Mouse (Mus musculus) macrophage (primary cell): ENCODE results near the gene Gm4181. TPM values are rescaled to one million over a fixed set of nuclear protein-coding genes. Genes with fewer than 3 reads are reported as not detected.
"Not testable (repeated sequence)": the region's sequence is repeated elsewhere in the genome, so short reads cannot be mapped to it uniquely, and the experiment has no call there.

Experiments used
- H3K27ac ChIP-seq: fragments of 350-480 bp; formaldehyde crosslinking; 2 replicates; pipeline ENCODE4 v1.9.0; 2021
- H3K36me3 ChIP-seq: fragments of 350-480 bp; formaldehyde crosslinking; 2 replicates; pipeline ENCODE4 v1.9.0; 2021; ENCODE audit errors: inconsistent target
- H3K4me3 ChIP-seq: fragments of 350-480 bp; formaldehyde crosslinking; 2 replicates; pipeline ENCODE4 v1.9.0; 2021; ENCODE audit errors: inconsistent target
- H3K79me2 ChIP-seq: fragments of 350-480 bp; formaldehyde crosslinking; 2 replicates; pipeline ENCODE4 v1.9.0; 2021; ENCODE audit errors: inconsistent target
- WGBS: methylation state at CpG from one replicate; pipeline ENCODE4 v1.1.7; 2026; ENCODE audit warnings: inconsistent platforms; ENCODE audit not compliant: missing documents; 5-methylcytosine and 5-hydroxymethylcytosine counted together
- polyA plus RNA-seq: library from polyadenylated mRNA; stranded (reverse); fragments of 250-400 nt; gene quantifications from 3 replicates; pipeline ENCODE4 v1.2.4, GENCODE M21; 2018; ENCODE audit warnings: inconsistent platforms
- total RNA-seq, 78 experiments: library from RNA; depleted of rRNA; stranded (reverse); fragments of 250-400 nt; gene quantifications; 1 replicate in 9 of 78; 2 replicates in 24 of 78; 3 replicates in 43 of 78; 4 replicates in 2 of 78; pipeline ENCODE4 v1.2.4; 2018; ENCODE audit warnings: inconsistent platforms in 56 of 78

The Gm4181 gene
- total RNA-seq (2018; cell fraction: chromatin; rRNA removed) = not detected
- total RNA-seq (2018; cell fraction: cytosol; rRNA removed) = not detected
- total RNA-seq (2018; cell fraction: nucleus; rRNA removed) = not detected
- not detected in 3 replicates for polyA plus RNA-seq

GRCm38 (mm10) chr14:51635566-51635965 is at the start of gene Gm4181:
Gene Gm4181 (minus strand): TSS chr14:51635666.
- H3K4me3 ChIP-seq, H3K36me3 ChIP-seq, H3K79me2 ChIP-seq, H3K27ac ChIP-seq: not testable (repeated sequence)
- WGBS = no CpG with 5 or more reads among the region's 1 CpGs

GRCm38 (mm10) chr14:51677269-51677668 is 41.8 kb upstream of the Gm4181 start:
- H3K27ac ChIP-seq = no peak overlapping the region
- no peak overlapping the region for H3K4me3 ChIP-seq
- 96% methylated on average over 5 of the region's 5 CpGs for WGBS
- H3K79me2 ChIP-seq = no peaks in the 10 kb centered on the region
- H3K36me3 ChIP-seq = no peaks in the 10 kb centered on the region

DNA sequence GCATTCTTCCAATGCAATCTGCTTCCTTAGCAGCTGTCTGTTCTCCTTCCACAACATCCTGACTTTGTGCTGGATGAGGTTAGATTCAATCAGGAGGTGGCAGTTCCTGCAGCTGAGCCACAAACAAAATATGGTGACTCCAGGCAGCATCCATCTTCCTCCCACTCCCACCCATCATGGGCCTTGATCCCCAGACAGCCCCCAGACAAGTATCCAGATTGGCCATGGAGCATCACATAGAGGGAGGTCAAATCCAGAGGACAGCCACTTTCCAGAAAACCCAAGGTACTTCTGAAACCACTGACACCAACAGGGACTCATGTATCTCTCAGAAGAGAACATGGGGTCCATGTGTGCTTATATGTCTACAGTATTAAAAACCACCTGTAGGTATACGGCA is 3.0 kb downstream of the Gm4181 start:
- not testable (repeated sequence) for H3K79me2 ChIP-seq, H3K27ac ChIP-seq, H3K4me3 ChIP-seq, H3K36me3 ChIP-seq
- WGBS = no CpG with 5 or more reads among the region's 1 CpGs

- 93% methylated on average over 1 of the region's 1 CpGs for WGBS
- H3K4me3 ChIP-seq = no peak within 1 kb of the TSS
- no peak within 1 kb of the TSS for H3K27ac ChIP-seq
These were observed 24.3 kb downstream of the Gm4181 start, which contains the start of gene Gm17078 for GRCm38 (mm10) chr14:51611210-51611609. Gene Gm17078 (minus strand): TSS chr14:51611310.

GRCm38 (mm10) chr14:51592039-51592438 is 43.4 kb downstream of the Gm4181 start, which contains the start of gene Gm17174:
Gene Gm17174 (minus strand): TSS chr14:51592139.
- not testable (repeated sequence) for H3K4me3 ChIP-seq, H3K79me2 ChIP-seq, H3K27ac ChIP-seq, H3K36me3 ChIP-seq
- WGBS = 100% methylated on average over 1 of the region's 4 CpGs

More at GRCm38 (mm10) chr14:51611210-51611609, 24.3 kb downstream of the Gm4181 start, which contains the start of gene Gm17078:
- no peaks in the 10 kb centered on the region for H3K36me3 ChIP-seq
- H3K79me2 ChIP-seq = no peaks in the 10 kb centered on the region

Other genes starting within 250 kb of the Gm4181 start
- gene Vmn2r88, start 224.8 kb downstream of the Gm4181 start, polyA plus RNA-seq = not detected in 3 replicates
- gene Vmn2r89, start 183.8 kb downstream of the Gm4181 start, polyA plus RNA-seq = not detected in 3 replicates
- not detected in 3 replicates for gene Gm5622, start 82.9 kb downstream of the Gm4181 start, polyA plus RNA-seq
- not detected in 3 replicates for gene Gm17175, start 61.6 kb downstream of the Gm4181 start, polyA plus RNA-seq
- gene Gm17174, start 43.5 kb downstream of the Gm4181 start, polyA plus RNA-seq = not detected in 3 replicates
- gene Gm17078, start 24.4 kb downstream of the Gm4181 start, polyA plus RNA-seq = not detected in 3 replicates
- not detected in 3 replicates for gene Gm17079, start 59.8 kb upstream of the Gm4181 start, polyA plus RNA-seq
- not detected in 3 replicates for gene Gm5800, start 81.5 kb upstream of the Gm4181 start, polyA plus RNA-seq
- not detected in 3 replicates for gene Ang4, start 137.9 kb upstream of the Gm4181 start, polyA plus RNA-seq
- gene AY358078, start 164.4 kb upstream of the Gm4181 start, polyA plus RNA-seq = not detected in 3 replicates
- 0.75 TPM in 1 of 3 replicates, not detected in the others for gene Ear6, start 218.0 kb upstream of the Gm4181 start, polyA plus RNA-seq
- 5.5 to 12.4 TPM (median 8.5 TPM) in 3 replicates for gene Mettl17, start 249.2 kb upstream of the Gm4181 start, polyA plus RNA-seq